Mouse (Mus musculus) kidney, embryonic 15.5 days (tissue): ENCODE measurements around the gene Kirrel3. TPM values are rescaled to one million over a fixed set of nuclear protein-coding genes. Genes with fewer than 3 reads are reported as not detected.

Source experiments
- ATAC-seq: fragments of 200-750 bp; cut with Nextera tagmentation; replicated peaks from 2 replicates; pipeline ENCODE4 v1.8.0; 2017; ENCODE audit warnings: moderate TSS enrichment; ENCODE audit not compliant: low FRiP score
- H3K27ac ChIP-seq: fragments of 300-500 bp; sonication (generic); 2 replicates; pipeline ENCODE4 v1.5.1; 2015; ENCODE audit warnings: mild to moderate bottlenecking, inconsistent platforms
- H3K27me3 ChIP-seq: fragments of 300-500 bp; sonication (generic); 2 replicates; pipeline ENCODE4 v1.6.1; 2015; ENCODE audit warnings: inconsistent platforms
- H3K36me3 ChIP-seq: fragments of 300-500 bp; sonication (generic); 2 replicates; pipeline ENCODE4 v1.6.1; 2015; ENCODE audit warnings: inconsistent platforms
- H3K4me1 ChIP-seq: fragments of 300-500 bp; sonication (generic); 2 replicates; pipeline ENCODE4 v1.6.1; 2015; ENCODE audit warnings: inconsistent platforms
- H3K4me2 ChIP-seq: fragments of 300-500 bp; sonication (generic); 2 replicates; pipeline ENCODE4 v1.6.1; 2015; ENCODE audit warnings: moderate library complexity, mild to moderate bottlenecking, inconsistent platforms
- H3K4me3 ChIP-seq: fragments of 300-500 bp; sonication (generic); replicated peaks from 2 replicates; pipeline ENCODE4 v1.5.1; 2015; ENCODE audit warnings: mild to moderate bottlenecking, inconsistent platforms
- H3K9ac ChIP-seq: fragments of 300-500 bp; sonication (generic); 2 replicates; pipeline ENCODE4 v1.6.1; 2015; ENCODE audit warnings: mild to moderate bottlenecking, inconsistent platforms
- H3K9me3 ChIP-seq: fragments of 300-500 bp; sonication (generic); replicated peaks from 2 replicates; pipeline ENCODE4 v1.6.1; 2016; ENCODE audit warnings: inconsistent platforms
- WGBS: fragments of 180-500 bp; shearing (Covaris S2); methylation state at CpG from one replicate; pipeline ENCODE4 v1.1.7; 2015; ENCODE audit warnings: mixed read lengths; 5-methylcytosine and 5-hydroxymethylcytosine counted together
- polyA plus RNA-seq: library from polyadenylated mRNA; unstranded; fragments of >200 nt; fragmentation: Nextera tagmentation; extraction: Ambion mirVana; gene quantifications from 2 replicates; pipeline ENCODE4 v1.2.1, GENCODE M21; 2015

Gene Kirrel3
- polyA plus RNA-seq, 1 experiment from 2014 or later = 3.4 TPM

- H3K4me2 ChIP-seq = no peak overlapping the region
- WGBS = 41% methylated on average over 5 of the region's 5 CpGs
- H3K9me3 ChIP-seq = no peaks in the 10 kb centered on the region; the same call in 1 of the 2 replicates
- no peaks in the 10 kb centered on the region for H3K36me3 ChIP-seq
- H3K4me3 ChIP-seq = no peak overlapping the region
- no peak overlapping the region for H3K27ac ChIP-seq
- no peaks in the 10 kb centered on the region for H3K27me3 ChIP-seq
- no peak overlapping the region for H3K9ac ChIP-seq
- H3K4me1 ChIP-seq = peaks cover 38% of the 10 kb centered on the region
- ATAC-seq = no peak
Measured at GRCm38 (mm10) chr9:35041493-35041892, 555.8 kb downstream of the Kirrel3 start.

GRCm38 (mm10) chr9:35043619-35044018 is 557.9 kb downstream of the Kirrel3 start:
- H3K9me3 ChIP-seq = no peaks in the 10 kb centered on the region
- WGBS = 68% methylated on average over 7 of the region's 7 CpGs
- H3K27me3 ChIP-seq = no peaks in the 10 kb centered on the region
- no peak overlapping the region for H3K27ac ChIP-seq
- no peak overlapping the region for H3K4me3 ChIP-seq
- H3K9ac ChIP-seq = no peak overlapping the region
- ATAC-seq = no peak
- H3K36me3 ChIP-seq = peaks cover 13% of the 10 kb centered on the region; the same call in 1 of the 2 replicates
- peaks cover 37% of the 10 kb centered on the region for H3K4me1 ChIP-seq
- no peak overlapping the region for H3K4me2 ChIP-seq

DNA sequence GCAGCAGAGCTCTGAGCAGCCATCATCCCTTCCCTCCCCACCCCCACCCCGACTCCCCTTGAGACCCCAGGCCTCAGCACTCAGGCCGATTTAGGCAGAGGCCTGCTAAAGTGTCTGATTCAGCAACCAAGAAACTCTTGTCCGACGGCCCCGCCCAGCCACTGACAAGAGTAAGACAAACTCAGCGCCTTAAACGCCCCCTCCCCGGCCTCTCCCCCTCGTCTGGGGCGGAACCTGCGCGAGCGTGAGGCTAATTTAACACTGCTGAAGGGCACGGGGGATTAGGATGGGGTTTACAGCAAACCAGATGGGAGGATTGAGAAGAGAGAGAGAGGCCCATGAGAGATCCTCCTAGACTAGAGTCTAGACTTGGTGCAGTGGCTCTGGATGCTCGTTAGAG is 558.8 kb downstream of the Kirrel3 start:
- Histone ChIP-seq H3K4me3 (no peak overlapping the region), H3K36me3 (peaks cover 18% of the 10 kb centered on the region; the same call in 1 of the 2 replicates), H3K27ac (peak overlapping the region; percentile 67), H3K9me3 (no peaks in the 10 kb centered on the region), H3K27me3 (no peaks in the 10 kb centered on the region), H3K9ac (no peak overlapping the region), H3K4me1 (peaks cover 29% of the 10 kb centered on the region), H3K4me2 (no peak overlapping the region)
- peak; percentile 30; the same call in 1 of the 2 replicates for ATAC-seq
- 12% methylated on average over 15 of the region's 15 CpGs for WGBS

GRCm38 (mm10) chr9:35045031-35045531 is 559.4 kb downstream of the Kirrel3 start:
- Histone ChIP-seq H3K4me2 (no peak overlapping the region), H3K36me3 (peaks cover 18% of the 10 kb centered on the region; the same call in 1 of the 2 replicates)

GRCm38 (mm10) chr9:35045756-35046155 is 560.1 kb downstream of the Kirrel3 start:
- Histone ChIP-seq H3K4me2 (no peak overlapping the region), H3K36me3 (peaks cover 18% of the 10 kb centered on the region; the same call in 1 of the 2 replicates), H3K27me3 (no peaks in the 10 kb centered on the region), H3K27ac (peak overlapping the region; percentile 67), H3K4me3 (no peak overlapping the region), H3K9ac (no peak overlapping the region), H3K4me1 (peaks cover 24% of the 10 kb centered on the region), H3K9me3 (no peaks in the 10 kb centered on the region)
- ATAC-seq = no peak
- 80% methylated on average over 2 of the region's 2 CpGs for WGBS

More at GRCm38 (mm10) chr9:35045031-35045531, 559.4 kb downstream of the Kirrel3 start:
- Histone ChIP-seq H3K9me3 (no peaks in the 10 kb centered on the region), H3K27me3 (no peaks in the 10 kb centered on the region), H3K4me3 (no peak overlapping the region), H3K27ac (peak overlapping the region; percentile 67), H3K9ac (no peak overlapping the region), H3K4me1 (peaks cover 25% of the 10 kb centered on the region)
- WGBS = 44% methylated on average over 11 of the region's 11 CpGs
- ATAC-seq = peak; percentile 71

DNA sequence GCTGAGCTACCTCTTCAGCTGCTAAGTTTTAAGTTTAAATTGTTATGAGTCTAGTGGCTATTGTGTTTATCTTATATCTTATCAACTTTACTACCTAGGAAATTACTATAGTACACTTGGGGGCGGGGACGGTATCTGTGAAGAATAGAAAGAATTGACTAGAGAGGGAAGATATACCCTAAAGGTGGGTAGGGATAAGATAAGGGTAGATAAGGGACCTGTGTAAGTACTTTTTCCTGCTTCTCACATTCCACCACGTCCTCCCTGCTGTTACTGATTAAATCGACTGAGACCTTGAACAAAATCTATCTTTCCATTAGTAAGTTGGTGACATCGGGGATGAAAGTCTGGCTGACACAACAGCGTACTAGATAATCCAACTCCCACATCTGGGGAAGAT is 562.8 kb downstream of the Kirrel3 start:
- Histone ChIP-seq H3K4me3 (no peak overlapping the region), H3K4me1 (peaks cover 24% of the 10 kb centered on the region), H3K27ac (no peak overlapping the region), H3K4me2 (no peak overlapping the region), H3K27me3 (no peaks in the 10 kb centered on the region), H3K36me3 (peaks cover 31% of the 10 kb centered on the region), H3K9me3 (no peaks in the 10 kb centered on the region), H3K9ac (no peak overlapping the region)
- 76% methylated on average over 6 of the region's 6 CpGs for WGBS
- ATAC-seq = no peak

DNA sequence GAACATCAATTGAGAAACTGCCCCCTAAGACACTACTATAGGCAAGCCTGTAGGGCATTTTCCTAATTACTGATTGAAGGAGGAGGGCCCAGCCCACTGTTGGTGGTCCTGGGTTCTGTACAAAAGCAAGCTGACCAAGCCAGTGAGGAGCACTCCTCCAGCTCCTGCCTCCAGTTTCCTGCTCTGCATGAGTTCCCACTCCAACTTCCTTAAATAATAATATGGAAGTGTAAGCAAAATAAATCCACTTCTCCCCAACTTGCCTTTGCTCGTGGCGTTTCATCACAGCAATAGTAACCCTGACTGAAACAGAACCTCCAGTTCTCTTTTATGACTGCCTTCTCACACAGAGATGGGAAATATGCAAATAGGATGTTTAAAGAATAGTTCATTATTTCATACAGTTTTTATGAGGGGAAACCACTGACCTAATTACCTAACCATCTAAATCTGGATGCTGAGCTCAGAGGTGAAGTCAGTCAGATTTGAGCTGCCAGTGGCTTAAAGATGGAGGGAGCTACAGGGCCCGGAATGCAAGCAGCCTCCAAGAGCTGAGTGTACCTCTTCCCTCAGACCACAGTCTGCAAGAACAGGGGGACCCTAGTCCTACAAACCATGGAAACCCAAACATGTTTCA is 564.3 kb downstream of the Kirrel3 start:
- Histone ChIP-seq H3K4me1 (peaks cover 13% of the 10 kb centered on the region), H3K4me2 (no peak overlapping the region), H3K4me3 (no peak overlapping the region), H3K27ac (no peak overlapping the region), H3K27me3 (no peaks in the 10 kb centered on the region), H3K36me3 (peaks cover 37% of the 10 kb centered on the region), H3K9ac (no peak overlapping the region), H3K9me3 (no peaks in the 10 kb centered on the region)
- 72% methylated on average over 3 of the region's 3 CpGs for WGBS
- ATAC-seq = no peak

- Histone ChIP-seq H3K27me3 (no peaks in the 10 kb centered on the region), H3K4me1 (peaks cover 4% of the 10 kb centered on the region; the same call in 1 of the 2 replicates), H3K36me3 (peaks cover 37% of the 10 kb centered on the region), H3K9me3 (no peaks in the 10 kb centered on the region), H3K4me3 (no peak overlapping the region), H3K9ac (no peak overlapping the region), H3K27ac (no peak overlapping the region), H3K4me2 (no peak overlapping the region)
- no peak for ATAC-seq
- WGBS = 88% methylated on average over 6 of the region's 6 CpGs
Measured at GRCm38 (mm10) chr9:35050701-35051454, 565.2 kb downstream of the Kirrel3 start.

GRCm38 (mm10) chr9:35051666-35052065 is 566.0 kb downstream of the Kirrel3 start:
- H3K4me2 ChIP-seq = no peak overlapping the region
- H3K4me1 ChIP-seq = no peaks in the 10 kb centered on the region
- no peak overlapping the region for H3K4me3 ChIP-seq
- no peaks in the 10 kb centered on the region for H3K27me3 ChIP-seq
- H3K27ac ChIP-seq = no peak overlapping the region
- H3K9me3 ChIP-seq = no peaks in the 10 kb centered on the region
- peaks cover 37% of the 10 kb centered on the region for H3K36me3 ChIP-seq
- ATAC-seq = no peak
- no peak overlapping the region for H3K9ac ChIP-seq
- WGBS = 95% methylated on average over 4 of the region's 4 CpGs

DNA sequence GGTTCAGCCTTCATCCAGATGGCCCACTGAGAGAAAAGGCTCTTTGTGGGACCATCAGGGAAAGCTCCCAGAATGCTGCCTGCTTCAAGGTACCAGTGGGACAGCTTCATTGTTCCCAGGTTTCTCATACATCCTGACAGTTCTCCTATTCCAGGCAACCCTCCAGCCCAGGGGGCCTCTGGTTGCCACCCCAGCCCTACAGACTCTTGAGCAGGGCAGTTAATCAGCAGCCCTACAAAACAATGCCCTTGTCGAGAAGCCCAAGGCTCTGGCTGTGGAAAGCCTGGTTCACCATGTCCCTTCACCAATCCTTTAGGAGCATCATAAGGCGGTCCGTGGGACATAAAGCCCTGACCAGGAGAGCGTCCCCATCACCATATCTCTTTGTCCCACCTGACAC is 567.0 kb downstream of the Kirrel3 start:
- H3K9ac ChIP-seq = no peak overlapping the region
- ATAC-seq = no peak
- WGBS = 92% methylated on average over 4 of the region's 4 CpGs
- peaks cover 32% of the 10 kb centered on the region for H3K36me3 ChIP-seq
- H3K27ac ChIP-seq = no peak overlapping the region
- no peaks in the 10 kb centered on the region for H3K4me1 ChIP-seq
- no peak overlapping the region for H3K4me2 ChIP-seq
- no peaks in the 10 kb centered on the region for H3K27me3 ChIP-seq
- H3K4me3 ChIP-seq = no peak overlapping the region
- H3K9me3 ChIP-seq = no peaks in the 10 kb centered on the region

- 93% methylated on average over 16 of the region's 16 CpGs for WGBS
- Histone ChIP-seq H3K9me3 (no peaks in the 10 kb centered on the region), H3K27ac (no peak overlapping the region), H3K4me3 (no peak overlapping the region), H3K4me2 (no peak overlapping the region), H3K36me3 (peaks cover 28% of the 10 kb centered on the region), H3K27me3 (no peaks in the 10 kb centered on the region), H3K9ac (no peak overlapping the region), H3K4me1 (no peaks in the 10 kb centered on the region)
- no peak for ATAC-seq
Measured at GRCm38 (mm10) chr9:35053081-35053480, 567.4 kb downstream of the Kirrel3 start.

DNA sequence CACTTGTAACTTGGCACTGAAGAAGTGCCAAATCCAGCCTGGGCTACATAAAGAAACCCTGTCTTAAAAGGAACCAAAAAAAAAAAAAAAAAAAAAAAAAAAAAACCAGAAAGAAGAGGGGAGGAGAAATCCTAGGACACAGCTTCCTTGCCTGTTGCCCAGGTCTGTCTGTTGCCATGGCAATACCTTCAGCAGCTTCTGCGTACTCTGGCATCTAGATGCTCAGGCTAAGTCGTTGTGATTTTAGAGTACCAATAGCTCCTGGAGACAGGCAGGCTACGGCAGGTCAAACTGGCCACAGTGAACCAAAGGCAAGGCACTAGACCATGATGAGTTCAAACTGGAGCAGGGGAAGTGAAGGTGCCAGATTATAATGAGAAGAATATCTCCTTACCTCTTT is 568.0 kb downstream of the Kirrel3 start:
- Histone ChIP-seq H3K9ac (no peak overlapping the region), H3K36me3 (peaks cover 24% of the 10 kb centered on the region), H3K9me3 (no peaks in the 10 kb centered on the region), H3K27ac (no peak overlapping the region), H3K4me2 (no peak overlapping the region), H3K4me1 (no peaks in the 10 kb centered on the region), H3K4me3 (no peak overlapping the region), H3K27me3 (no peaks in the 10 kb centered on the region)
- ATAC-seq = no peak
- 74% methylated on average over 3 of the region's 3 CpGs for WGBS
